Mouse (Mus musculus) c-Kit-positive CD71-negative TER-119-negative erythroid progenitor cells, embryonic 14.5 days (primary cell): ENCODE results near the gene Gpbp1l1.

ENCODE experiments used
- DNase-seq: peaks from one replicate; pipeline ENCODE4 v3.0.0-alpha.2; 2013; ENCODE audit warnings: low read depth

The Gpbp1l1 gene

DNA sequence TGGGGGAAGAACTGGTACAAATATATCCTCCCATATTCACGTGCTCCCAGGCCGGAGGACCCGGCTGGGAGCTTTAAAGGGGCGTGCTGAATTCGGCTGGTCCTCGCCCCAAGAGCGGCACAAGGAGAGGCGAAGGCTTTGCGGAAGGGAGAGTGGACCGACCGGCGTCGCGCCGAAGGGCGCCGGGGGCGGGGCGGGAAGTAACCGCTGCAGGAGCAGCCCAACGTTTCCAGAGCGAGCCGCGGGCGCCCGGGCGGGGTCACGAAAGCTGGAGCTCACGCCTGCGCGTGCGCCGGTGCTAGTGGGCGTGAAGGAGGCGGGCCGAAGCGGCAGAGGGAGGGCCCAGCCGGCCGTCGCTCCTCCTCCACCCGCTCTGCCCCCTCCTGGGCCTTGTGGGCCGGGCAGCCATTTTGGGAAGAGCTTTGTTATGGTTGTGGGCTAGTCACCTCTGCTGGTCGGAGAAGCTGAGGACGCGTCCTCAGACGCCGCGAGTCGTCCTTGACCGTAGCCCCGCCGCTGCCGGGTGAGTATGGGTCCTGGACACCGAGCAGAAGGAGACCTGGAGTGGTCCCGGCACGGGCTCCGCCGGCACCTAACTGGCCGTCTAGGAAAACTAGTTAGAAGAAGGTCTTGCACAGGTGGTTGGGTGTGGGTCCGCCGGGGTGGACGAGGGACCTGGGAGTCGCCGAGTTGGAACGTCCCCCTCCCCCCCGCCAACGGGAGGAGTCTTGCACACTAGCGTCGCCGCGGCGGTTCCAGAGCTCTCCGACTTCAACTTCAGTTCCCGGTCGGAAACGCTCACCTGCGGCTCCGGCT is at the start of gene Gpbp1l1:
TSS of gene Gpbp1l1 (plus strand) at position 353 of the 816 bp plus-strand sequence.
- DNase-seq = peak; percentile 88

DNA sequence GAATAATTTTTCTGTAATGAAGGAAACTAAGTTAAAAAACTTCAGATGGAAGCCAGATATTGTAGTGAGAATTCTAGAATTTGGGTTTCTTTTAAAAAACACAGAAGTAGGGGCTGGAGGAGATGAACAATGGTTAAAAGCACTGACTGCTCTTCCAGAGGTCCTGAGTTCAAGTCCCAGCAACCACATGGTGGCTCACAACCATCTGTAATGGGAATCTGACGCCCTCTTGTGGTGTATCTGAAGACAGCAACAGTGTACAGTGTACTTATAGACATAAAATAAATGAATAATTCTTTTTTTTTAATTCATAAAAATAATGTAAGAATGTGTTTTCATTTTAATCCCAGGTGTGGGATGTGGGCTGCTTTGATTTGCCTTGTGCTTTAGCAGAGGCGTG is 26.3 kb upstream of the Gpbp1l1 start:
- DNase-seq = no peak

DNA sequence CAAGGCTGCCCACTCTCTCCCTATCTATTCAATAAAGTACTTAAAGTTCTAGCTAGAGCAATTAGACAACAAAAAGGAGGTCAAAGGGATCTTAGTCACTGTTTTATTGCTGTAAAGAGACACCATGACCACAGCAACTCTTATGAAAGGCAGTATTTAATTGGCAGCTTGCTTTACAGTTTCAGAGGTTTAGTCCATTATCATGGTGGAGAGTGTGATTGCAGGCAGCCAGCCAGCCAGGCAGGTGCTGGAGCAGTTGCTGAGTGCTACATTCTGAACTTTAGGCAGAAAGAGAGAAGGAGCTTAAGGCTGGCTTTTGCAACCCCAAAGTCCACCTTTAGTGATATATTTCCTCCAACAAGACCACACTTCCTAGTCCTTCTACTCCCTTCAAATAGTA is 21.1 kb upstream of the Gpbp1l1 start:
- DNase-seq = no peak

- DNase-seq = no peak
Observed at GRCm38 (mm10) chr4:116537737-116538136, 19.7 kb upstream of the Gpbp1l1 start.

- no peak for DNase-seq
Observed at GRCm38 (mm10) chr4:116550432-116550831, 7.0 kb upstream of the Gpbp1l1 start.

- DNase-seq = no peak
Observed at GRCm38 (mm10) chr4:116553035-116553434, 4.4 kb upstream of the Gpbp1l1 start.

GRCm38 (mm10) chr4:116555413-116556300 is 1.8 kb upstream of the Gpbp1l1 start, which contains the start of gene Tmem69:
TSS of gene Tmem69 (minus strand) at chr4:116555936.
- peak; percentile 78 for DNase-seq

DNA sequence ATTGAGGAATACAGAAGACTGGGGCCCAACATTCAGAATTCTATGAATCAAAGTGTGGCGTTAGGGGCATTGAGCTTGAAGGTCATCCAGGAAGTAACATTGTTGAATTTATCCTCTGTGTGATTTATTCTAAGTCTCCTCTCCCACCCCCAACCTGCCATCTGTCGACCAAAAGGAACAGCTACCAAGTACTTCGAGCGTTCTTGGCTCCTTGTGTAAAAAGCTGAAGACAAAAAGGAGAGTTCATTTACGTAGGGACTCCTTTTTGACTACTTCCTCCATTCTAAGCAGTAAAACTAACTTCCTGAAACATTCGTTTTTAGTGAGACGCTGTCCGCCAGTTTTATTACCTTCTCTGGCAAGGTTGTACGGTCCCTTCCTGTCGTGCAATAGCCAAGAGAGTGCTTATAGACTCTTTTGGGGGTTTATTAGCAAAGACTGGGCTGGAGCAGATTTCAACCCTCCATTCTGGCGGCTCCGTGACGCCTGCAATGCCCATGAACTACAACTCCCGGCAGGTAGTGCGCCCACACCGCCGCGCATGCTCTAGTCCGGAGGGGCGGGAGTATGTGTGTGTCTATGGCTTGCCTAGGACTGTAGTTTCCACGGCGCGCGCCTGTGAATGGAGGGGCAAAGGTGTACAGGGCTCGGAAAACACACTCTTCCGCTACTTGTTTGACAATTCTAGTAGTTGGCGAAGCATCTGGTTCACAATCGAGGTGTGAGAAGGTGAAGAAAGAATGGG is 725 bp upstream of the Gpbp1l1 start:
- peak; percentile 88 for DNase-seq

DNA sequence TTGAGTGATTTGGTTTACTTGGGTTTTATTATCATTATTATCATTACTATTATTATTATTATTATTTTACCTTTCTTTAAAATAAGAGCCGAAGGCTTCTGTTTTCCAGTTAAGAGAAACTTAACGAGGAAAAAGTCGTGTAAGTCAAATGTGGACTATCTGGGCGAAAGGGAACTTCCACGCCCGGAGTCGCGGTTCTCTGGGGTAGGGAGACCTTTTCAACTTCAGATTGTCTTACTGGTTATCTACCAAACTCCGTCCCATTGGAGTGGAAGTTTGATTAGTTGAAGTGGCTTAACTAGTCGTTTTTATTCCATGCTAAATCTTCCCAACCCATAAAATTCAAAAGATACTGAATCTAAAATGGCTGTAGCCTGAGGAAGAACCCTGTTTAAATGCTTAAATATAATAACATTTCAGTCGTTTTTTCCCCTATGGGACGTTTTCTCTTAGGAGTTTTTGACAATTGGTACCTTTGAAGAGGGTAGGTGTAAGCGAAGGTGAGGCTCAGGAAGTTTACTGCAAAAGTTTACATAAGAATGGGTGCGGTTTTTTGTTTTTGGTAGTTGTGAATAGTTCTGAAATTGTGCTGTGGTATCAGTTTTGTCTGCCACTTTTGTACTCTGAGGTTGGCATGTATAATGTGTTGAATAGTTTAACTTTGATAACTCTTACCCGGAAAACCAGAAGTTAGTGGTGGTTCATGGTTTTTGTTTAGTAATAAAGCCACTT is 859 bp downstream of the Gpbp1l1 start:
- DNase-seq = no peak

DNA sequence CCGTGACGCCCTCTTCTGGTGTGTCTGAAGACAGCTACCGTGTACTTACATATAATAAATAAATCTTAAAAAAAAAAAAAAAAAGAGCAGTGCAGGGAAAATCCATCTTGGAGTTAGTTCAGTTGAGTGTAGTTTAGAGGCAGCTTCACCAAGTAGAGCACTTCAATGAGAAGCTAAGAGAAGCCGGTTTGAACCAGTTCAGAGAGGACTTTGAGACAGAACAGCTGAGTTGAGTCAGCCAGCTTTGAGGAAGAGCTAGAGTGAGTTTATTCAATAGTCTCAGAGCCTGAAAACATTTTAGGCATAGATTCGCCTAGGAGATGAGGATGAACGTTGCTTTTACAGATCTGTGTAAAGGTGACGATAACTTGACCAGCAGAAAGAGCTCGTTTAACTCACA is 38.3 kb downstream of the Gpbp1l1 start:
- no peak for DNase-seq

- DNase-seq = no peak
Observed at GRCm38 (mm10) chr4:116596379-116596778, 38.9 kb downstream of the Gpbp1l1 start, which contains the start of gene Ccdc17. TSS of gene Ccdc17 (plus strand) at chr4:116596654.

- peak; percentile 82 for DNase-seq
Observed at GRCm38 (mm10) chr4:116596978-116597881, 39.8 kb downstream of the Gpbp1l1 start.

- DNase-seq = no peak
Observed at GRCm38 (mm10) chr4:116612621-116613020, 55.2 kb downstream of the Gpbp1l1 start.

GRCm38 (mm10) chr4:116615237-116615636 is 57.8 kb downstream of the Gpbp1l1 start:
- no peak for DNase-seq

DNA sequence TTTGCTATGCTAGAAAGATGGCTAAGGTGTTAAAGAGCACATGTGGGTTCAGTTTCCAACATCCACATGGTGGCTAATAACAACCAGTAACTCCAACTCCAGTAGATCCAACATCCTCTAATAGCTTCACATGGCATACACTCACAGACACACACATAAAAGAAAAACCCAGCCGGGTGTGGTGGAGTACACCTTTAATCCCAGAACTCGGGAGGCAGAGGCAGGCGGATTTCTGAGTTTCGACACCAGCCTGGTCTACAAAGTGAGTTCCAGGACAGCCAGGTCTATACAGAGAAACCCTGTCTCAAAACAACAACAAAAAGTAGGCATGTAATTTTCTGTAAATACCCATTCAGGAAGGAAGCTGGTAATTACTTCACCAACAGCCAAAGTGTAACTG is 67.4 kb downstream of the Gpbp1l1 start:
- no peak for DNase-seq

GRCm38 (mm10) chr4:116626658-116627358 is 69.3 kb downstream of the Gpbp1l1 start:
- peak; percentile 89 for DNase-seq

- DNase-seq = peak; percentile 93
Observed at GRCm38 (mm10) chr4:116627359-116627716, 69.9 kb downstream of the Gpbp1l1 start.

DNA sequence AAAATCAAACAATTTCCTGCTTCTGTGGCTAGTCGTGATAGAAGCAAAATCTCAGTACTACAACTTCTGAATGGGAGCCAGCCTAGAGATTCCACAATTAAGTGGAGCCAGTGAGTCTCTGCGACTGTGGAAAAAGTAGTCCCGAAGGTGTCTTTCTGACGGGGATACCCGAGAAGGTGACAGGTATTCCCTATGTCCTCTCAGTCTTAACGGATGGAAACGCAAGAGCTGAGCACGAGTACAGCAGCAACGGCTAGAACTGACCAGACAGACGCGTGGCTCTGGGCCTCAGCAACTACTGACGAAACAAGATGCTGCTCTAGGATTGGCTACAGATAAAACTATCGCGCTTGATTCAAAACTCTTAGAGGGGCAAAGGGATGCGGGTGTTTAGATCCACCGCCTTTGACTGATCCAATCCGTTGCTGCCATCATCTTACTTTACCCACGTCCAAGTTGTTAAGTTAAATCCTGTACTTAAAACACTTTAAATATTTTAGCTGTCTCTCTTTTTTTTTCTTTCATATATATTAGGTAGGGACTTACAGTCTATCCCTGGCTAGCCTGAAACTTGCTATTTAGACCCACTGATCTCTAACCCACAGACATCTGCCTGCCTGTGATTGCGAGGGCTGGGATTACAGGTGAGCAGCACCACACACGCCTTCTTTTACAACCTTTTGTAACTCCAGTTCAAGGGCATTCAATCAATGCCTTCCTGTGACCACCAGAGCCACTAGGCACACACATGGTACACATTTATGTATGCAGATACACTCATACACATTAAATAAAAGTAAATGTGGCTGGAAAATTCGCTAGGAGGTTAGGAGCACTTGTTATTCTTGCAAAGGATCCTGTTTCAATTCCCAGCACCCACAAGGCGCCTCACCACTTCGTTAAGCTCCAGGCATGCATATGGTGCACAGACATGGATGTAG is 70.5 kb downstream of the Gpbp1l1 start, which contains the start of gene Nasp:
TSS of gene Nasp (minus strand) at position 220 of the 941 bp plus-strand sequence.
- DNase-seq = peak; percentile 84
